Mouse (Mus musculus) stomach, embryonic 16.5 days (tissue): ENCODE measurements around the gene Smarca4. TPM values are rescaled to one million over a fixed set of nuclear protein-coding genes. Genes with fewer than 3 reads are reported as not detected.

Experiments
- ATAC-seq: fragments of 200-750 bp; cut with Nextera tagmentation; 2 replicates; pipeline ENCODE4 v1.8.0; 2017; ENCODE audit warnings: moderate number of reproducible peaks, moderate TSS enrichment; ENCODE audit not compliant: insufficient read depth, low FRiP score
- H3K27ac ChIP-seq: fragments of 300-500 bp; sonication (generic); 2 replicates; pipeline ENCODE4 v1.5.1; 2014; ENCODE audit warnings: low read length
- H3K27me3 ChIP-seq: fragments of 300-500 bp; sonication (generic); 2 replicates; pipeline ENCODE4 v1.6.1; 2014; ENCODE audit warnings: low read length, control low read depth, mixed read lengths; ENCODE audit not compliant: control insufficient read depth, insufficient read depth
- H3K36me3 ChIP-seq: fragments of 300-500 bp; sonication (generic); 2 replicates; pipeline ENCODE4 v1.6.1; 2014; ENCODE audit warnings: low read length; ENCODE audit not compliant: control insufficient read depth, insufficient read depth
- H3K4me1 ChIP-seq: fragments of 300-500 bp; sonication (generic); 2 replicates; pipeline ENCODE4 v1.6.1; 2014; ENCODE audit warnings: low read length, control low read depth, mixed read lengths; ENCODE audit not compliant: control insufficient read depth, insufficient read depth
- H3K4me2 ChIP-seq: fragments of 300-500 bp; sonication (generic); 2 replicates; pipeline ENCODE4 v1.6.1; 2014; ENCODE audit warnings: low read depth, low read length, mixed read lengths
- H3K4me3 ChIP-seq: fragments of 300-500 bp; sonication (generic); replicated peaks from 2 replicates; pipeline ENCODE4 v1.5.1; 2014; ENCODE audit warnings: mild to moderate bottlenecking, low read length
- H3K9ac ChIP-seq: fragments of 300-500 bp; sonication (generic); 2 replicates; pipeline ENCODE4 v1.6.1; 2014; ENCODE audit warnings: low read length
- H3K9me3 ChIP-seq: fragments of 300-500 bp; sonication (generic); replicated peaks from 2 replicates; pipeline ENCODE4 v1.6.1; 2016; ENCODE audit warnings: low read length, control low read depth; ENCODE audit not compliant: control insufficient read depth
- WGBS: fragments of 180-500 bp; shearing (Covaris S2); extraction: QIAGEN DNeasy Blood & Tissue Kit; methylation state at CpG from one replicate; pipeline ENCODE4 v1.1.7; 2014; 5-methylcytosine and 5-hydroxymethylcytosine counted together
- polyA plus RNA-seq: library from polyadenylated mRNA; unstranded; fragments of >200 nt; fragmentation: Nextera tagmentation; extraction: Ambion mirVana; gene quantifications from 2 replicates; pipeline ENCODE4 v1.2.1, GENCODE M21; 2015

Smarca4 gene
- polyA plus RNA-seq, 1 experiment from 2014 or later: 63.2 TPM

DNA sequence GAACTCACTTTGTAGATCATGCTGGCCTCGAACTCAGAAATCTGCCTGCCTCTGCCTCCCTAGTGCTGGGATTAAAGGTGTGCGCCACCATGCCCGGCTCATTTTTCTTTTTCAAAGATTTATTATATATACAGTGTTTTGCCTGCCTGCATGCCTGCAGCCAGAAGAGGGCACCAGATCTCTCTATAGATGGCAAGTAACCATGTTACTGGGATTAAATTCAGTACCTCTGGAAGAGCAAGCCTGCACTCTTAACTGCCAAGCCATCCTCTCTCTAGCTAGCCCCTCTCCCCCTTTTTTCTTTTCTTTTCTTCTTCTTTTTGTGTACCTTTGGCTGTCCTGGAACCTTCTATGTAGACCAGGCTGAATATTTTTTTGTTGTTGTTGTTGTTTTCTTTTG lies 14.7 kb downstream of the Smarca4 start:
- ATAC-seq: no peak

GRCm38 (mm10) chr9:21633106-21633505 lies 17.1 kb downstream of the Smarca4 start:
- ATAC-seq: no peak
- Histone ChIP-seq H3K36me3 (peaks cover 18% of the 10 kb centered on the region), H3K9me3 (no peaks in the 10 kb centered on the region), H3K4me3 (no peak overlapping the region), H3K27me3 (no peaks in the 10 kb centered on the region), H3K27ac (no peak overlapping the region), H3K9ac (no peak overlapping the region), H3K4me1 (no peaks in the 10 kb centered on the region), H3K4me2 (no peak overlapping the region)
- 85% methylated on average over 3 of the region's 3 CpGs for WGBS

More for the DNA sequence above, 14.7 kb downstream of the Smarca4 start:
- no peaks in the 10 kb centered on the region for H3K9me3 ChIP-seq
- H3K27me3 ChIP-seq: no peaks in the 10 kb centered on the region
- 71% methylated on average over 3 of the region's 3 CpGs for WGBS
- H3K27ac ChIP-seq: no peak overlapping the region
- no peak overlapping the region for H3K9ac ChIP-seq
- H3K4me2 ChIP-seq: no peak overlapping the region
- peaks cover 2% of the 10 kb centered on the region; the same call in 1 of the 2 replicates for H3K4me1 ChIP-seq
- peaks cover 6% of the 10 kb centered on the region; the same call in 1 of the 2 replicates for H3K36me3 ChIP-seq
- no peak overlapping the region for H3K4me3 ChIP-seq

- no peak for ATAC-seq
These were observed 19.7 kb downstream of the Smarca4 start for GRCm38 (mm10) chr9:21635639-21636038.

DNA sequence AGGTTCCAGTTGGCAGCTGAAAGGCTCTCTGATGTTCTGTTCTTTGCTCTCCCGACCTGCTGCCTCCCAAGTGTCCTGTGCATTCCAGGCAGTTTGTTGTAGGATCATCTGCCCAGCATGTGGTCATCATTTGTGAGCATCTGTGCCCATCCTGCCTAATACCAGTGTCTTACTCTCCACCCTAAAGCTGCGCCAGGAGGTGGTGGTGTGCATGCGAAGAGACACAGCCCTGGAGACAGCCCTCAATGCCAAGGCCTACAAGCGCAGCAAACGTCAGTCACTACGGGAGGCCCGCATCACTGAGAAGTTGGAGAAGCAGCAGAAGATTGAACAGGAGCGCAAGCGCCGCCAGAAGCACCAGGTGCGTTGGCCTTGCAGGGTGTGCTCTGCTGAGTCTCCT lies 23.1 kb downstream of the Smarca4 start:
- H3K27me3 ChIP-seq: no peaks in the 10 kb centered on the region
- H3K4me1 ChIP-seq: no peaks in the 10 kb centered on the region
- H3K27ac ChIP-seq: no peak overlapping the region
- no peak for ATAC-seq
- H3K4me3 ChIP-seq: no peak overlapping the region
- no peaks in the 10 kb centered on the region for H3K9me3 ChIP-seq
- H3K4me2 ChIP-seq: no peak overlapping the region
- no peak overlapping the region for H3K9ac ChIP-seq
- H3K36me3 ChIP-seq: peaks cover 55% of the 10 kb centered on the region
- WGBS: 92% methylated on average over 11 of the region's 11 CpGs

More at GRCm38 (mm10) chr9:21635639-21636038, 19.7 kb downstream of the Smarca4 start:
- H3K27ac ChIP-seq: no peak overlapping the region
- peaks cover 40% of the 10 kb centered on the region for H3K36me3 ChIP-seq
- H3K9me3 ChIP-seq: no peaks in the 10 kb centered on the region
- H3K4me2 ChIP-seq: no peak overlapping the region
- H3K9ac ChIP-seq: no peak overlapping the region
- no peaks in the 10 kb centered on the region for H3K4me1 ChIP-seq
- no peaks in the 10 kb centered on the region for H3K27me3 ChIP-seq
- 54% methylated on average over 7 of the region's 7 CpGs for WGBS
- H3K4me3 ChIP-seq: no peak overlapping the region

DNA sequence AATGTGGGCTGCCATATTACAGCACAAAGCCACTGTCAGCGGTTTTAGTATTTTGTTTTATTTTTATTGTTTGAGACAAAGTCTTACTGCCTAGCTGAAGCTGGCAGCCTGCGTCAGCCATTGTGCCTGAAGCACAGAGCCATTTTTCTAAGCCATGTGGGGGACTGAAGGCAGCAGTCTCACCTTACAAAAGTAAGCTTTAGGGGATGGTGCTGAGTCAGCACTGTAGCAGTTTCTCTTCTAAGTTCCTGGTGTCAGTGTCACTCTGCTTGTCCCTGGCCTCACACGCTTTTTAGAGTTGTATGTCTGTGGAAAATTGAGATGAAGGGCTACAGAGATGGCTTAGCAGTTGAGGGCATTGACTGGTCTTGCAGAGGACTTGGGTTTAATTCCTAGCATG lies 30.4 kb downstream of the Smarca4 start:
- no peaks in the 10 kb centered on the region for H3K27me3 ChIP-seq
- WGBS: 97% methylated on average over 3 of the region's 3 CpGs
- no peaks in the 10 kb centered on the region for H3K9me3 ChIP-seq
- no peak overlapping the region for H3K9ac ChIP-seq
- no peak overlapping the region for H3K4me2 ChIP-seq
- H3K4me3 ChIP-seq: no peak overlapping the region
- ATAC-seq: no peak
- no peak overlapping the region for H3K27ac ChIP-seq
- peaks cover 31% of the 10 kb centered on the region for H3K36me3 ChIP-seq
- H3K4me1 ChIP-seq: no peaks in the 10 kb centered on the region

GRCm38 (mm10) chr9:21647721-21648120 lies 31.8 kb downstream of the Smarca4 start:
- no peak for ATAC-seq
- no peak overlapping the region for H3K27ac ChIP-seq
- H3K36me3 ChIP-seq: peaks cover 28% of the 10 kb centered on the region
- H3K4me2 ChIP-seq: no peak overlapping the region
- H3K4me3 ChIP-seq: no peak overlapping the region
- no peaks in the 10 kb centered on the region for H3K4me1 ChIP-seq
- WGBS: 91% methylated on average over 6 of the region's 6 CpGs
- no peak overlapping the region for H3K9ac ChIP-seq
- no peaks in the 10 kb centered on the region for H3K27me3 ChIP-seq
- no peaks in the 10 kb centered on the region for H3K9me3 ChIP-seq

DNA sequence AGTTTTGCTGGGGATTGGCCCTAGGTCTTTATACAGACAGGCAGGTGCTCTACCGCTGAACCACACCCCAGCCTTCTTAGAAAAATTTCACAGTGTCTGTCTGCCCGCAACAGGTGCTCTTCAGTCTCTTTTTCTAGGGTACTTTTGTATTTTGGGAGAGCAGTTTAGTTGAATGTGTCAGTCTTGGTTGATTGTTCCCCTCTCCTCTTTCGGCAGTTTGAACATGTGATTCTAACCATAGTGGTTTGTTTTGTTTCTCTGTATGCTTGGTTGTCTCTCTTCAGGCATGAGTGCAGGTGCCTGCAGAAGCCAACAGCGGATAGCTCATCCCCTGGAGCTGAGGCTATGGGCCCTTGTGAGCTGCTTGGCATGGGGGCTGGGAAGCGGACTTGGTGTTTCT lies 36.3 kb downstream of the Smarca4 start:
- no peaks in the 10 kb centered on the region for H3K9me3 ChIP-seq
- H3K4me1 ChIP-seq: no peaks in the 10 kb centered on the region
- no peak overlapping the region for H3K4me3 ChIP-seq
- no peak overlapping the region for H3K27ac ChIP-seq
- no peaks in the 10 kb centered on the region for H3K27me3 ChIP-seq
- H3K36me3 ChIP-seq: peaks cover 10% of the 10 kb centered on the region
- no peak for ATAC-seq
- WGBS: 92% methylated on average over 5 of the region's 5 CpGs
- H3K4me2 ChIP-seq: no peak overlapping the region
- no peak overlapping the region for H3K9ac ChIP-seq

DNA sequence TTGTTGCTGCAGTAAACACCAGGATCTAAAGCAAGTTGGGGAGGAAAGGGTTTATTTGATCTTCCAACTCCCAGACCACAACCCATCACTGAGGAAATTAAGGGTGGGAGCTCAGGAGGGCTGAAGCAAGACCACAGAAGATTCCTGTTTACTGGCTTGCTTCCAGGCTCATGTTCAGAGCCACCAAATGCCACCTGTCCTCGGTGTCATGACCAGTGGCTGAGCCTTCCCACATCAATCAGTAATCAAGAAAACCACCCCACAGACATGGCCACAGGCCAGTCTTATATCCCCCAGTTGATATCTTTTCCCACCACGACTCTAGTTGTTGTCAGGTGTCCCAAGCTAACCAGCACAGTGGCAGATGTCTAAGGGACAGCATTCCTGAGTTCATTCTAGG lies 37.3 kb downstream of the Smarca4 start:
- no peak for ATAC-seq
- Histone ChIP-seq H3K4me3 (no peak overlapping the region), H3K27ac (no peak overlapping the region), H3K9ac (no peak overlapping the region), H3K4me2 (no peak overlapping the region), H3K9me3 (no peaks in the 10 kb centered on the region), H3K4me1 (no peaks in the 10 kb centered on the region), H3K27me3 (no peaks in the 10 kb centered on the region), H3K36me3 (peaks cover 8% of the 10 kb centered on the region; the same call in 1 of the 2 replicates)
- 81% methylated on average over 2 of the region's 2 CpGs for WGBS

- peaks cover 53% of the 10 kb centered on the region for H3K36me3 ChIP-seq
- no peaks in the 10 kb centered on the region for H3K27me3 ChIP-seq
- no peak overlapping the region for H3K9ac ChIP-seq
- H3K4me3 ChIP-seq: no peak overlapping the region
- 92% methylated on average over 5 of the region's 5 CpGs for WGBS
- no peaks in the 10 kb centered on the region for H3K9me3 ChIP-seq
- no peak overlapping the region for H3K4me2 ChIP-seq
- H3K27ac ChIP-seq: no peak overlapping the region
- no peak for ATAC-seq
- H3K4me1 ChIP-seq: no peaks in the 10 kb centered on the region
These were observed 46.1 kb downstream of the Smarca4 start for GRCm38 (mm10) chr9:21662034-21662433.

GRCm38 (mm10) chr9:21668946-21669345 lies 53.0 kb downstream of the Smarca4 start:
- Histone ChIP-seq H3K36me3 (peaks cover 72% of the 10 kb centered on the region), H3K27me3 (no peaks in the 10 kb centered on the region), H3K9me3 (no peaks in the 10 kb centered on the region), H3K27ac (no peak overlapping the region), H3K4me2 (no peak overlapping the region), H3K4me3 (no peak overlapping the region), H3K9ac (no peak overlapping the region), H3K4me1 (no peaks in the 10 kb centered on the region)
- WGBS: 92% methylated on average over 7 of the region's 7 CpGs
- ATAC-seq: no peak
